Mouse (Mus musculus): ENCODE measurements around the gene Jakmip3.

GRCm38 (mm10) chr7:139081158-139081557, 140.6 kb downstream of the Jakmip3 start:
- no peak for TF ChIP-seq CTCF (IDR thresholded peaks at IDR 0.05; ENCODE audit: low read depth)
- TF ChIP-seq EP300 (optimal IDR thresholded peaks at IDR 0.05), result no peak

All from stomach, postnatal 0 days (tissue).